Mouse (Mus musculus): ENCODE data around the gene Proser1. TPM values are rescaled to one million over a fixed set of nuclear protein-coding genes. Genes with fewer than 3 reads are reported as not detected.

Proser1 gene
- polyA plus RNA-seq, 1 experiment, result 49.4 TPM

DNA sequence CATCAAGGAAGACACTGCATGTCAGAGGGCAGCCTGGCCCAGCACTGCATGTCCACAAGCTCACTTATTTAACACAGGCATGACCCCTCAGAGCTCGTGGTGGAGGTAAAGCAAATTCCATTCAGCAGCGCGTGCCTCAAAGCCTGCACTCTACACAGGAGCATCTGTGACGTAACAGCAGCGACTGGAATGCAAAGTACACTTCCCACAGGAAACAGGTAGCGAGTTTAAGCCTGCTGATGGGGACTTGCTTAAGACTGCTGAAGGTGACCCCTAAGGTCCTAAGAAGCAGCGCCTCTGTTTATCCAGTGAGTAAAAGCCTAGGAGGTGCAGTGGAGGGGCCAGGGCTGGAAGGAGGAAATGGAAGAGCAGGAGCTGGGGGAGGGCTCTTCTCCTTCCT is 8.5 kb upstream of the Proser1 start:
- TF ChIP-seq GATA1 (IDR thresholded peaks at IDR 0.05; ENCODE audit: low read length), result no peak

DNA sequence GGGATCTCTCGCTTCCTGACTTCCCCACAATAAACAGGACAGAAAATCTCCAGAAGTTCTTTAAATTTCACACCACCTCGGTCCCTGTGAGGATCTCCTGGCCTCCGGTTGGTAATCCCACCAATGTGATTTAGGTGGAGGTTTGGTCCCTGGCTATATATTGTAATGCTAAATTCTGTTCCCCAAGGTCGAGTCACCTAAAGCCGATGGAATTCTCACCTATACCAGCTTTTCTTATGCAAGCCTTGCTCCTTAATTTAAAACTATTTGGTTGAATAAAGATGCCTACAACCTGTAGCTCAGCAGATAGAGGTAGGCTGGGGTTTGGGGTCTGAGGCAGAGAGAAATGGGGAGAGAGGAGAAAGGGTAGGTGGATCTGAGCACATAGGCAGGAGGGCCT is 5.7 kb upstream of the Proser1 start:
- TF ChIP-seq GATA1 (IDR thresholded peaks at IDR 0.05; ENCODE audit: low read length), result no peak

DNA sequence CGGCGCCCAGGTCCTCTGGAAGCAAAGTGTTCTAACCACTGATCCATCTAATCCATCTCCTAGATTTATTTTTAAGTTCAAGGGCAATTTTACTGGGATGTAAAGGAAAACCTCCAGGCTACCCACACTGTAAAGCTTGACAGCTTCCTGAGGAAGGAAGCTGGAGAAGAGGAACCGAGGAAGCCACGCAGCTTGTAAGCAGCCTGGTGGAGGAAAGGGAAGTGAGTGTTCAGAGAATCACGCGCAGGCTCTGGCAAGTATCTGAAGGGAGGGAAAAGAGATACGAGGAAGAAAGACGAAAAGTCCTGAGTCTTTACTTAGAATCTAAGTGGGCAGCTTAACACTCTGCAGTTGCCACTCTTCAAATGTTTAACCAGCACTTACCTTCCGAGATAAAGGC is 3.4 kb upstream of the Proser1 start:
- TF ChIP-seq GATA1 (IDR thresholded peaks at IDR 0.05; ENCODE audit: low read length), result no peak

DNA sequence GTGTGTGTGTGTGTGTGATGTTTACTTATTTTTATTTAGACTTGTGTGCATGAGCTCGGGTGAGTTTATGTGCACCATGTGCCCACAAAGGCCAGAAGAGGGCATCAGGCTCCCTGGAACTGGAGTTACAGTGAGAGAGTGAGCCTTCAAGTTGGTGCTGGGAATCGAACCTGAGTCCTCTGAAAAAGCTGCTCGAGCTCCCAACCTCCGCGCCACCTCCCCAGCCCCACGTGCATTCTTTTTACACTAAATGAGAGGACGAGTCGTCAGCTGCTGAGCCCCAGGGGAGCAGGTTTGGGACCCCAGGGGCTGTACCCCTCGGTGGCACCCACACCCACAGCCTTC is 793 bp upstream of the Proser1 start:
- TF ChIP-seq GATA1 (IDR thresholded peaks at IDR 0.05; ENCODE audit: low read length), result no peak

DNA sequence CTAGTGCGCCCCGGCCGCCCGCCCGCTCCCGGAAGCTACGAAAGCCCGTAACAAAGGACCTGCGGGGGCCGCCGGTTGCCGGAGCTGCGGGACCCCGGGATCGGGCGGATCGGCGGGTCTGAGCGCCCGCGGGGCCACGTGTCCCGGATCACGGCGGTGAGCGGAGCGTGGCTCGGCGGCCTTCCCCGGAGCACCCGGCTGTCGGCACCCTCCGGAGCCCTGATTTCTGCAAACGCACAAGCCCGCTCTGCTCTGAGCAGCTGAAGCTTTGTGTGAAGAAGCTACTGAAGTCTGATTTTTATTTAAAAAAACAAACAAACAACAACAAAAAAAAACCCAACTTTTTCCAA is 274 bp downstream of the Proser1 start:
- TF ChIP-seq GATA1 (IDR thresholded peaks at IDR 0.05; ENCODE audit: low read length), result no peak

DNA sequence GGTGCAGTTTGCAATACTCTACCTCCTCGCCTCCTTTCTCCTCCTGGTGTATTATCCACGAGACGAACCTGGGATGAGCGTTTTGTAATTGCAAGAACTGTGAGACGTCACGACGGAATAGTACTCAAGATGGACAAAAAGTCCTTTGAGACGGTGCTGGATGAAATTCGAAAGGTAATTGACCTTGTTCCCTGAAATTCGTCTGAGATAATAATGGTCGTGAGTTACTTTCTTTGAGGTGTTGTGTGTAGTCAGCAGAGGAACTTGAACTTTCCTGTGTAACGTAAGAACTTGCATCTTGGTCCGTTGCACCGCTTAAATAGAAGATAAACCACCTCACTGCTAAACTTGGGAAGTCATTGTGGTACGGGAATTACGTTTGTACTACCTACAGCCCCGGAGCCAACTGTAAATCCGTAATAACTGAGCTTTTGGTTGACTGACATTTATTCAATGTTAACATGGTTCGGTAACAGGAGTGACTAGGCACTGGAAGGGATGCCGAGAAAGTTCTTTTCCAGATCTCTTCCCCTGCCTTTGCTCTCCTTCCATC is 756 bp downstream of the Proser1 start:
- no peak for TF ChIP-seq GATA1 (IDR thresholded peaks at IDR 0.05; ENCODE audit: low read length)

DNA sequence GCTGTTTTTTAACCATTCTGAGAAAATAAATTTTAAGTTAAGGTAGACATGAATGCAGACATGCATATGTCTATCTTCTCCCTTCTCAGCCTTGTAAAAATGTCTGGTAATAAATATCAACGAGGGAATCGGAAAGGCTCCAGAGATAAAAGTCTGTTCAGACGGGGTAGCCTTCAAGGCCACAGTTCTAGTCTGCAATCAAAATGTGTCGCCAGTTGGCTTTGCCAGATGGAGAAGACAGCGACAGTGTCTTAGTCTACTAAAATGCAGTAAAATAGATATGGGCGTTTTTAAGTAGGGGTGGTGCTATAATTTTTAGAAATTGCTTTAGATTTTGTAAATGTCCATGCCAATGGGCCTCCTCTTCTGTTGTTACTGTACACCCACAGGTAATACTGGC is 1.9 kb downstream of the Proser1 start:
- no peak for TF ChIP-seq GATA1 (IDR thresholded peaks at IDR 0.05; ENCODE audit: low read length)

DNA sequence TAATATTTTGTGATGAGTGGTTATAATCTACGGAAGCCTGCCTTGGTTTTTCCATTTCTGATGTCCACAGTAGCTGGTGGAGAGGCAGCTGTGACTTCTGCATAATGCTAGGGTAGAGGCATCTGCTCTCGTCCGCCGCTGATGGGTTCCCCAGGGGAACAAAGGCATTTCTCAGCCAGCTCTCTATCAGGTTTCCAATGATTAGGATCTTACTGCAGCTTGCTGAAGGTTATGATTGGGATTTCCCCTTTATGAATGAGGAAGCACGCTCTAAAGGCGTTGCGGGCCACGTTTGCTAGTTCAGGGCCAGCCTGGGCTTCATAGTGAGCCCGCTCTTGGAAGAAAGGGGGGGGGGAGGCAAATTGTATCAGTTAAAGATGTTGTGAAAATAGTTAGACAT is 3.0 kb downstream of the Proser1 start:
- no peak for TF ChIP-seq GATA1 (IDR thresholded peaks at IDR 0.05; ENCODE audit: low read length)

DNA sequence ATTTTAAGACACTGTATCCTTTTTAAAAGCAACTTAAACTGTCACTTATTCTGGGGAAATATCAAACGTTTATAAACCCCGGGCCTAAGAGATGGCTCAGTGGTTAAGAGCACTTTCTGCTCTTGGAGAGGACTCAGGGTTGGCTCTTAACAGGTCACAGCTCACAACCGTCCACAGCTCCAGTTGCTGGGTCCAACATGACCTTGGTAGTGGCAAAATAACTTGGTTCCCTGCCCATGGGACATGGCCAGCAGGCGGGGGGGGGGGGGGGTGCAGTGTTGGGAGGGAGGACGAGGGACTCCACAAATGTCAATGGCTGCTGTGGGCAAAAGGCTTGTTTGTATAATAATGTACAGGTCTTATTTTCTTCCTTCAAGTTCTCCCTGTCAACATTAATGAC is 3.9 kb downstream of the Proser1 start:
- TF ChIP-seq GATA1 (IDR thresholded peaks at IDR 0.05; ENCODE audit: low read length), result no peak

DNA sequence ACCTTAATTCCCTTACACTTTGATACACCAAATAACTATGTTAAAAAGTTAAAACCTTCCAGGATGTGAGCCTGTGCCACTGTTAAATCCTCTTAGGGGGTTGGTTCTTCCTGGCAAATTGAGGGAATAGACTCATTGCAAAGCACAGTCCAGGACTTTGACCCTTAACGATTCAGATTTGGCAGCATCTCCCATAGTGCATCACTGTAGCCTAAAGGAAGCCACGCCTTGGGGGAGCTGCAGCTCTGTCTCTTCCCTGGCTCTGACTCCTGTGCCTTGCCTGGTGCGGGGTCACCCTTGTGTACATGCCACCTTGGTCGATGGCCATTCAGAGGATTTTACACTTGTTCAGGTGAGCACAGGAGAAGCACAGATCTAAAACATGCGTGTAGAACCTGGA is 6.2 kb downstream of the Proser1 start:
- TF ChIP-seq GATA1 (IDR thresholded peaks at IDR 0.05; ENCODE audit: low read length), result no peak

DNA sequence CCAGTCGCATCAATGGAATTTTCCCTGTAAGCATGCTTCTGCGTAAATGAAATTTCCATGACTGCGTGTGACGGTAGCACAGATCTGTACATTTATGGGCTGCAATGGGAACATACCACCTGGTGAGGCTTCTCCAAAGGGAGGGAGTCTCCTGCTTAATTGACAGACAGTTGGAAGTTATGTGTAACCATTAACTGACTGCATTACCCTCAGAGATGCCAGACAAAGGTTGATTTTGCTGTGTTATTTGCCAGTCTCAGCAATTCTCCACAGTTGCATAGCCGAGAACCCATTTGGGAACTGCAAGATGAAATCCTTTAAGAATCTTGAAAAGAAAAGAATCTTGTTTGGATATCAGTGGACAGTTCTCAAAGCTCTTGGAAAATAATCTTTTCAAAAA is 8.6 kb downstream of the Proser1 start:
- TF ChIP-seq GATA1 (IDR thresholded peaks at IDR 0.05; ENCODE audit: low read length), result no peak

DNA sequence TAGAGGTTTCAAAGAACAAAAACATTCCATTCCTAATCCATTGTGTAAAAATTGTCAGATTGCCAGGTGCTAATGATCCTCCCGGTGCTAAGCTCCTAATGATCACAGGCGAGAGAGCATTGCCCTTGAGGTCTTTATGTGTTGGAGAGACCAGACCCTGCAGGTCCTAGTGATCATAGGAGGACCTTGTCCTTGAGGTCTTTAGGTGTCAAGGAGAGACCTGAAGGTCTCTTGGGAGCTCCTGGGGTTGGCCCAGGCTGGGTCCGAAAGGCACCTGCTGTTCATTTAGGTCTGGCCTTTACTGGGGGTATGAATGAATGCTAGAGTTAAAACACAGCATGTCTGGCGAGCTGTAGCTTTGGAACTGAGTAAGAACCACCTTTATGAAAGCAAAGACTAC is 10.7 kb downstream of the Proser1 start:
- TF ChIP-seq GATA1 (IDR thresholded peaks at IDR 0.05; ENCODE audit: low read length), result no peak

DNA sequence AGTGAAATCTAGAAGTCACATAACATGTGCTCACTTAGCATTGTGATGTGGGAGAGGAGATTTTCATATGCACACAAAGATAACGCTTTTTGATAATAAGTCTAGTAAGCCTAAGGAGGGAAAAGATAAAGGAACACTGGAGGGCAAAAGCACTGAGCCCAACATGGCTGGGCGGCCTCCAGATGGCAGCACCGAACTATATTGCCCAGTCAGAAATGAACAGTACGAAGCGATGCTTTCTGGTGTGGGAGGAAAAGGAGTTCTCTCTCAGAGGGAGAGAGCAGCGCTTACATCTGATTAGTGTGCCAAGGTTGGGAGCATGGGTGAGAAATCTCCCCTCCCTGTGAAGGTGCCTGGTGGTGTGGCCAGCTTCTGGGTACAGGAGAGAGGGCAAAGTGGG is 12.4 kb downstream of the Proser1 start:
- no peak for TF ChIP-seq GATA1 (IDR thresholded peaks at IDR 0.05; ENCODE audit: low read length)

DNA sequence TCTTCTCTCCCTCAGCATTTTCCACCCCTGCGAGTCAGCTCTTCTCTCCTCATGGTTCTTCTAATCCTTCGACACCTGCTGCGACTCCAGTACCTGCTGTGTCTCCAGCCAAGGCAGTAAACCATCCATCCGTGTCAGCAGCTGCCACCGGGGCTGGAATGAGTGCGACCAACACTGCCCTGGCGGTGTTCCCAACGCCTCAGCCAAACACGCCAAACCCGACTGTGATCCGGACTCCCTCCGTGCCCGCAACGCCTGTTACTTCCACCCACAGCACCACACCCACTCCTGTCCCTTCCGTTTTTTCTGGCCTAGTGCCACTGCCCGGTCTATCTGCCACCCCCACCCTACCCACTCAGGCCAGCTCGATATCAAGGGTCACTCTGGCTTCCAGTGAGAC is 14.0 kb downstream of the Proser1 start:
- TF ChIP-seq GATA1 (IDR thresholded peaks at IDR 0.05; ENCODE audit: low read length), result no peak

DNA sequence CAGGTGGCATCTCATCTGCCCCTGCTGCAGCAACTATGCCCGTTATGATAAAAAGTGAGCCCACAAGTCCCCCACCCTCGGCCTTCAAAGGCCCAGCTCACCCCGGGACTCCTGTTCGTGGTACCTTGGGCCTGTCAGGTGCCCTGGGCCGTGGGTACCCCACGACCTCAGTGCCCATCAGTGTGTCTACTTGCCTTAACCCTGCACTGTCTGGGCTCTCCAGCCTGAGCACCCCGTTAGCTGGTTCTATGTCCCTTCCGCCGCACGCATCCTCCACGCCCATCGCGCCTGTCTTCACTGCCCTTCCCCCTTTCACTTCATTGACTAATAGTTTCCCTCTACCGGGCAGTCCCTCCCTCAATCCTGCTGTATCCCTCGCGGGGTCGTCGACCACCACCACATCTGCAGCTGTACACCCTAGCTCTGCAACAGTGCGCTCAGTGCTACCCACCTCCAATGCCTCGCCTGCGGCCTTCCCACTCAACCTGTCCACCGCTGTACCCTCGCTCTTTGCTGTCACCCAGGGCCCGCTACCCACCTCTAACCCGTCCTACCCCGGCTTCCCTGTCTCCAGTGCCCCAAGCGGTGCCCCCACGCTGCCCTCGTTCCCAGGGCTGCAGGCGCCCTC is 15.1 kb downstream of the Proser1 start:
- no peak for TF ChIP-seq GATA1 (IDR thresholded peaks at IDR 0.05; ENCODE audit: low read length)

DNA sequence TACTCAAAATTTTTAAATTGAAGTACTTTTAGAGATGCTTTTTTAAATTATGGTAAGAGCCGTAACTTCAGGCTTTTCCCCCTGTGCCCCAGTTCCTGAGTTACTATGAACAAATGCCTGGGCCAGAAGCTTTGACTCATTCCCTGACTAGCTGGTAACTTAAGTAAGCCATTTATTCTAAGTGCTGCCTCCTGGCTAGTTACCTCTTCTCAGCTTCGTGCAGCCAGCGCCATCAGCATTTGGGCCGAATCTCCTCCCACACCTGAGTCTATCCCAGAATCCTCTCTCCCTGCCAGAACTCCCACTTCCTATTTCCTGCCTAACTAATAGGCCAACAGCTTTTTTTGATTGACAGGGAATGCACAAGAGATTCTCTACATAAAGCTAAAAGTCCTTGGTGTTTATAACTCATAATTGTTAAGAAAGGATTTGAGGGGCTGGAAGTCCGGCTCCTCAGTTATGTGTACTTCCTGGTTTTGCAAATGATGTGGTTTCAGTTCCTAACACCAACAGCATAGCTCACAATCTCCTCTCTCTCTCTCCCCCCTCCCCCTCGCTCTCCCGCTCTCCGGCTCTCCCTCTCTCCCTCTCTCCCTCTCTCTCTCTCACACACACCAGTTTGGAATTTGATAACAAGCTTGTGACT is 20.1 kb downstream of the Proser1 start:
- no peak for TF ChIP-seq GATA1 (IDR thresholded peaks at IDR 0.05; ENCODE audit: low read length)

DNA sequence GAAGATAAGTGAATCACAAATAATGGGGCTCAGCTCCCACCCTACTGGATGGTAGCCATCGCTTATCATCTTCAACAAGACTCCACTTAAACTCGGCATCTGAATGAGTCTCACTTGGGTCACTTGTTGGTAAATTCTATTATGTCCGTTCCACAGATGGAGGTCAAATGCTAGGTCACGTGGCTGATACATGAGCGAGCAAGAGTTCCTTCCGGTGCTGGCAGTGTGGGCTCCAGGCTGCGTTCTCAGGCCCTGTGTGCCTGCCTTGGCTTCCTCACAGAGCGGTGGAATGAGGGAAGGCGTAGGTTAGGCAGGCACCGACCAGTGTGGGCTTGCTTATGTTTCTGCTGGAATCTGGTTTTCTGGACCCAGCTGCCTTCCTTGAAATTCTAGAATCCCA is 23.1 kb downstream of the Proser1 start:
- TF ChIP-seq GATA1 (IDR thresholded peaks at IDR 0.05; ENCODE audit: low read length), result no peak
